Mouse (Mus musculus) megakaryocyte, embryonic 14.5 days (primary cell): ENCODE measurements at regions not wholly inside any gene's neighbourhood (a gene's known extent, or its start where the extent isn't known, plus 50 kb on each side); places are given as distances from the start of the nearest gene placed in this dataset.

ENCODE experiments used
- FLI1 ChIP-seq: IDR thresholded peaks from 2 replicates; pipeline ENCODE4 v1.6.1; 2012; ENCODE audit warnings: low read length, inconsistent platforms, mixed read lengths
- GATA1 ChIP-seq: IDR thresholded peaks from 3 replicates; pipeline ENCODE4 v1.6.1; 2012; ENCODE audit warnings: mixed read lengths, low read length, inconsistent platforms, borderline replicate concordance

DNA sequence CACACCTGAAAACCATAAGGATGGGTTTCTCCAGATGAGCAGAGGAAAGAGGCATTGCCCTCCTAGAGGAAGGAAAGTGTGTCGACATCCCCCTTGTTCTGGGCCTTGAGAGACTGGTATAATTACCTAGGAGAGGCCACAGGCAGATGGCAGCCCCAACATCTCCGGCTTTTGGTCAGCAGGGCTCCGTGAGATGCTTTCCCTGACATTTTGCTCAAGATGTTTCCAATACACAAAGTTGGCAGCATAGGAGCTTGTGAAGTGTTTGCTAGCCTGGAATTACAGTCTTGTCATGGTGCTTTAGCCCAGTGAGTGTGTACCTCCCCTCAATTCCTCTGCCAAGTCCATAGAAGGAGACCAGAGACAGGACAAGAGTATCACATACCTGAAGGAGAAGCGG, 299.5 kb downstream of the Pdcd6ip start:
- TF ChIP-seq GATA1 (no peak), FLI1 (no peak)
